Mouse (Mus musculus): ENCODE data around the gene Slc5a4b. TPM values are rescaled to one million over a fixed set of nuclear protein-coding genes. Genes with fewer than 3 reads are reported as not detected.
"Not testable (repeated sequence)": the region's sequence is repeated elsewhere in the genome, so short reads cannot be mapped to it uniquely, and the experiment has no call there.

The Slc5a4b gene
- polyA plus RNA-seq, 2 experiments: not detected

- DNase-seq (ENCODE audit: low spot score): no peak
- TF ChIP-seq POLR2A (IDR thresholded peaks at IDR 0.05; ENCODE audit: borderline replicate concordance, extremely low read depth, insufficient read depth, insufficient read length): no peak
- Histone ChIP-seq H3K4me2 (replicated peaks; ENCODE audit: low read depth, low read length, severe bottlenecking) (no peak overlapping the region), H3K9ac (ENCODE audit: low read depth, low read length, severe bottlenecking) (no peak overlapping the region), H3K4me1 (ENCODE audit: control insufficient read depth, insufficient read depth, low read length) (no peaks in the 10 kb centered on the region), H3K27me3 (ENCODE audit: control insufficient read depth, insufficient read depth, low read length) (no peaks in the 10 kb centered on the region), H3K4me3 (replicated peaks; ENCODE audit: low read length) (no peak overlapping the region), H3K9me3 (ENCODE audit: control insufficient read depth, low read length) (no peaks in the 10 kb centered on the region), H3K36me3 (ENCODE audit: control insufficient read depth, insufficient read depth, low read length) (no peaks in the 10 kb centered on the region), H3K27ac (replicated peaks; ENCODE audit: low read depth, low read length) (no peak overlapping the region)
- no peak for ATAC-seq (ENCODE audit: low FRiP score, low read depth)
- WGBS: 33% methylated on average over 5 of the region's 5 CpGs
These were observed 7.2 kb upstream of the Slc5a4b start for GRCm38 (mm10) chr10:76117966-76118365.

GRCm38 (mm10) chr10:76097368-76097767 lies 13.4 kb downstream of the Slc5a4b start:
- 54% methylated on average over 9 of the region's 9 CpGs for WGBS
- no peak overlapping the region for H3K27ac ChIP-seq (replicated peaks; ENCODE audit: low read depth, low read length)
- no peaks in the 10 kb centered on the region for H3K36me3 ChIP-seq (ENCODE audit: control insufficient read depth, insufficient read depth, low read length)
- no peak for ATAC-seq (ENCODE audit: low FRiP score, low read depth)
- no peak for TF ChIP-seq POLR2A (IDR thresholded peaks at IDR 0.05; ENCODE audit: borderline replicate concordance, extremely low read depth, insufficient read depth, insufficient read length)
- H3K9me3 ChIP-seq (ENCODE audit: control insufficient read depth, low read length): no peaks in the 10 kb centered on the region
- no peak for DNase-seq (ENCODE audit: low spot score)
- H3K4me2 ChIP-seq (replicated peaks; ENCODE audit: low read depth, low read length, severe bottlenecking): no peak overlapping the region
- no peak overlapping the region for H3K9ac ChIP-seq (ENCODE audit: low read depth, low read length, severe bottlenecking)
- no peaks in the 10 kb centered on the region for H3K27me3 ChIP-seq (ENCODE audit: control insufficient read depth, insufficient read depth, low read length)
- H3K4me1 ChIP-seq (ENCODE audit: control insufficient read depth, insufficient read depth, low read length): no peaks in the 10 kb centered on the region
- H3K4me3 ChIP-seq (replicated peaks; ENCODE audit: low read length): no peak overlapping the region

GRCm38 (mm10) chr10:76096580-76096979 lies 14.2 kb downstream of the Slc5a4b start:
- Histone ChIP-seq H3K27ac (replicated peaks; ENCODE audit: low read depth, low read length) (no peak overlapping the region), H3K27me3 (ENCODE audit: control insufficient read depth, insufficient read depth, low read length) (no peaks in the 10 kb centered on the region), H3K36me3 (ENCODE audit: control insufficient read depth, insufficient read depth, low read length) (no peaks in the 10 kb centered on the region), H3K4me1 (ENCODE audit: control insufficient read depth, insufficient read depth, low read length) (no peaks in the 10 kb centered on the region), H3K4me2 (replicated peaks; ENCODE audit: low read depth, low read length, severe bottlenecking) (no peak overlapping the region), H3K9me3 (ENCODE audit: control insufficient read depth, low read length) (no peaks in the 10 kb centered on the region), H3K4me3 (replicated peaks; ENCODE audit: low read length) (no peak overlapping the region), H3K9ac (ENCODE audit: low read depth, low read length, severe bottlenecking) (no peak overlapping the region)
- no peak for DNase-seq (ENCODE audit: low spot score)
- ATAC-seq (ENCODE audit: low FRiP score, low read depth): no peak
- 90% methylated on average over 8 of the region's 8 CpGs for WGBS
- no peak for TF ChIP-seq POLR2A (IDR thresholded peaks at IDR 0.05; ENCODE audit: borderline replicate concordance, extremely low read depth, insufficient read depth, insufficient read length)

GRCm38 (mm10) chr10:76077008-76077407 lies 33.8 kb downstream of the Slc5a4b start:
- H3K9me3 ChIP-seq (ENCODE audit: control insufficient read depth, low read length); DNase-seq (ENCODE audit: low spot score); H3K4me2 ChIP-seq (replicated peaks; ENCODE audit: low read depth, low read length, severe bottlenecking); H3K36me3 ChIP-seq (ENCODE audit: control insufficient read depth, insufficient read depth, low read length); ATAC-seq (ENCODE audit: low FRiP score, low read depth); H3K9ac ChIP-seq (ENCODE audit: low read depth, low read length, severe bottlenecking); H3K27me3 ChIP-seq (ENCODE audit: control insufficient read depth, insufficient read depth, low read length); H3K27ac ChIP-seq (replicated peaks; ENCODE audit: low read depth, low read length); H3K4me1 ChIP-seq (ENCODE audit: control insufficient read depth, insufficient read depth, low read length); H3K4me3 ChIP-seq (replicated peaks; ENCODE audit: low read length): not testable (repeated sequence)
- 90% methylated on average over 2 of the region's 2 CpGs for WGBS

DNA sequence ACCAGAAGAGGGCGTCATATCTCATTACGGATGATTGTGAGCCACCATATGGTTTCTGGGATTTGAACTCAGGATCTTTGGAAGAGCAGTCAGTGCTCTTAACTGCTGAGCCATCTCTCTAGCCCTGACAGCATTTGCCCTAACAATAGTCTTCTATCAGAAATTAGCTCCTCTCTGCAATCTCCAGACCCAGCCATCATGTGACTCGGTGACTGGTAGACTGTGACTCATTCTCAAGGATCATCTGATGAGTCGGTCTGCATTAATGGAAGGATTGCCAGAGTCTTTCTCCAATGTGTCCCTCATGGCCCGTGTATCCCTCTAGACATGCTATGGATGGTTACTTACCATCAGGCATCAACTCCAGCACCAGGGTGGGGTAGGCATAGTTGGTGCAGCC lies 38.7 kb downstream of the Slc5a4b start:
- not testable (repeated sequence) for H3K4me2 ChIP-seq (replicated peaks; ENCODE audit: low read depth, low read length, severe bottlenecking); DNase-seq (ENCODE audit: low spot score); H3K27me3 ChIP-seq (ENCODE audit: control insufficient read depth, insufficient read depth, low read length); H3K9me3 ChIP-seq (ENCODE audit: control insufficient read depth, low read length); H3K27ac ChIP-seq (replicated peaks; ENCODE audit: low read depth, low read length); H3K4me1 ChIP-seq (ENCODE audit: control insufficient read depth, insufficient read depth, low read length); H3K9ac ChIP-seq (ENCODE audit: low read depth, low read length, severe bottlenecking); H3K36me3 ChIP-seq (ENCODE audit: control insufficient read depth, insufficient read depth, low read length); ATAC-seq (ENCODE audit: low FRiP score, low read depth); H3K4me3 ChIP-seq (replicated peaks; ENCODE audit: low read length)
- WGBS: 91% methylated on average over 5 of the region's 5 CpGs

Data from limb, embryonic 14.5 days (tissue).